Mouse (Mus musculus) lung, embryonic 16.5 days (tissue): ENCODE results near the gene Prss33. TPM values are rescaled to one million over a fixed set of nuclear protein-coding genes. Genes with fewer than 3 reads are reported as not detected.

Source experiments
- ATAC-seq: fragments of 200-750 bp; cut with Nextera tagmentation; 2 replicates; pipeline ENCODE4 v1.8.0; 2017; ENCODE audit warnings: low read depth, mild to moderate bottlenecking, moderate library complexity
- H3K27ac ChIP-seq: fragments of 300-500 bp; sonication (generic); 2 replicates; pipeline ENCODE4 v1.5.1; 2014; ENCODE audit warnings: mild to moderate bottlenecking, control low read depth, low read length
- H3K27me3 ChIP-seq: fragments of 300-500 bp; sonication (generic); 2 replicates; pipeline ENCODE4 v1.6.1; 2014; ENCODE audit warnings: low read depth, low read length, mixed read lengths; ENCODE audit not compliant: control insufficient read depth, insufficient read depth
- H3K36me3 ChIP-seq: fragments of 300-500 bp; sonication (generic); 2 replicates; pipeline ENCODE4 v1.6.1; 2014; ENCODE audit warnings: low read length; ENCODE audit not compliant: control insufficient read depth, insufficient read depth
- H3K4me1 ChIP-seq: fragments of 300-500 bp; sonication (generic); replicated peaks from 2 replicates; pipeline ENCODE4 v1.6.1; 2014; ENCODE audit warnings: low read length, mixed read lengths; ENCODE audit not compliant: control insufficient read depth, insufficient read depth
- H3K4me2 ChIP-seq: fragments of 300-500 bp; sonication (generic); 2 replicates; pipeline ENCODE4 v1.6.1; 2014; ENCODE audit warnings: low read depth, low read length, control low read depth
- H3K4me3 ChIP-seq: fragments of 300-500 bp; sonication (generic); 2 replicates; pipeline ENCODE4 v1.5.1; 2014; ENCODE audit warnings: mild to moderate bottlenecking, low read length, control low read depth
- H3K9ac ChIP-seq: fragments of 300-500 bp; sonication (generic); 2 replicates; pipeline ENCODE4 v1.6.1; 2014; ENCODE audit warnings: low read length, control low read depth
- H3K9me3 ChIP-seq: fragments of 300-500 bp; sonication (generic); 2 replicates; pipeline ENCODE4 v1.6.1; 2016; ENCODE audit warnings: low read length; ENCODE audit not compliant: control insufficient read depth
- WGBS: fragments of 180-500 bp; shearing (Covaris S2); extraction: QIAGEN DNeasy Blood & Tissue Kit; methylation state at CpG from one replicate; pipeline ENCODE4 v1.1.7; 2014; 5-methylcytosine and 5-hydroxymethylcytosine counted together
- polyA plus RNA-seq: library from polyadenylated mRNA; unstranded; fragments of >200 nt; fragmentation: Nextera tagmentation; extraction: Ambion mirVana; gene quantifications from 2 replicates; pipeline ENCODE4 v1.2.1, GENCODE M21; 2015

The Prss33 gene
- polyA plus RNA-seq, 1 experiment from 2014 or later: not detected

- ATAC-seq: no peak
- Histone ChIP-seq H3K9me3 (peaks cover 14% of the 10 kb centered on the region), H3K4me2 (no peak overlapping the region), H3K27ac (no peak overlapping the region), H3K36me3 (peaks cover 89% of the 10 kb centered on the region), H3K4me1 (no peaks in the 10 kb centered on the region), H3K4me3 (no peak overlapping the region), H3K9ac (no peak overlapping the region), H3K27me3 (no peaks in the 10 kb centered on the region)
- 96% methylated on average over 16 of the region's 16 CpGs for WGBS
Observed at GRCm38 (mm10) chr17:23815641-23816040, 20.2 kb downstream of the Prss33 start.

- Histone ChIP-seq H3K27me3 (no peaks in the 10 kb centered on the region), H3K27ac (no peak overlapping the region), H3K9ac (no peak overlapping the region), H3K4me1 (peaks cover 23% of the 10 kb centered on the region), H3K9me3 (no peaks in the 10 kb centered on the region), H3K4me3 (no peak overlapping the region), H3K4me2 (no peak overlapping the region), H3K36me3 (peaks cover 39% of the 10 kb centered on the region)
- no peak for ATAC-seq
- 87% methylated on average over 3 of the region's 3 CpGs for WGBS
Observed at GRCm38 (mm10) chr17:23807918-23808317, 27.9 kb downstream of the Prss33 start.

- WGBS: 61% methylated on average over 25 of the region's 25 CpGs
- H3K4me1 ChIP-seq: peaks cover 23% of the 10 kb centered on the region
- ATAC-seq: no peak
- H3K4me2 ChIP-seq: peak overlapping the region; percentile 38
- no peaks in the 10 kb centered on the region for H3K9me3 ChIP-seq
- no peak overlapping the region for H3K27ac ChIP-seq
- peak overlapping the region; percentile 24 for H3K4me3 ChIP-seq
- H3K27me3 ChIP-seq: no peaks in the 10 kb centered on the region
- peaks cover 31% of the 10 kb centered on the region for H3K36me3 ChIP-seq
- H3K9ac ChIP-seq: no peak overlapping the region
Observed at GRCm38 (mm10) chr17:23806867-23807266, 29.0 kb downstream of the Prss33 start.

GRCm38 (mm10) chr17:23804426-23805085 is 31.3 kb downstream of the Prss33 start:
- under 1% methylated on average over 8 of the region's 8 CpGs for WGBS
- Histone ChIP-seq H3K36me3 (peaks cover 17% of the 10 kb centered on the region), H3K9me3 (no peaks in the 10 kb centered on the region), H3K4me3 (peak overlapping the region; percentile 94), H3K4me1 (peaks cover 23% of the 10 kb centered on the region), H3K4me2 (peak overlapping the region; percentile 88), H3K27ac (peak overlapping the region; percentile 95), H3K27me3 (no peaks in the 10 kb centered on the region), H3K9ac (peak overlapping the region; percentile 97)
- no peak for ATAC-seq

- Histone ChIP-seq H3K27ac (peak overlapping the region; percentile 95), H3K4me1 (peaks cover 23% of the 10 kb centered on the region), H3K27me3 (no peaks in the 10 kb centered on the region), H3K4me2 (peak overlapping the region; percentile 88), H3K36me3 (peaks cover 7% of the 10 kb centered on the region), H3K9ac (peak overlapping the region; percentile 97), H3K9me3 (no peaks in the 10 kb centered on the region), H3K4me3 (peak overlapping the region; percentile 94)
- peak; percentile 71 for ATAC-seq
- under 1% methylated on average over 53 of the region's 83 CpGs for WGBS
Observed at GRCm38 (mm10) chr17:23803366-23804041, 32.4 kb downstream of the Prss33 start.

- peak overlapping the region; percentile 95 for H3K27ac ChIP-seq
- H3K4me2 ChIP-seq: peak overlapping the region; percentile 61
- H3K4me1 ChIP-seq: peaks cover 23% of the 10 kb centered on the region
- no peaks in the 10 kb centered on the region for H3K9me3 ChIP-seq
- WGBS: under 1% methylated on average over 56 of the region's 60 CpGs
- H3K4me3 ChIP-seq: peak overlapping the region; percentile 94
- peaks cover under 1% of the 10 kb centered on the region; the same call in 1 of the 2 replicates for H3K36me3 ChIP-seq
- H3K9ac ChIP-seq: peak overlapping the region; percentile 97
- no peaks in the 10 kb centered on the region for H3K27me3 ChIP-seq
- ATAC-seq: peak; percentile 99
Observed at GRCm38 (mm10) chr17:23802746-23803365, 33.0 kb downstream of the Prss33 start.

- H3K4me3 ChIP-seq: no peak overlapping the region
- no peak for ATAC-seq
- WGBS: 93% methylated on average over 10 of the region's 10 CpGs
Observed at GRCm38 (mm10) chr17:23801627-23802026, 34.2 kb downstream of the Prss33 start.

GRCm38 (mm10) chr17:23797316-23797715 is 38.5 kb downstream of the Prss33 start:
- Histone ChIP-seq H3K4me3 (no peak overlapping the region), H3K9me3 (no peaks in the 10 kb centered on the region), H3K4me2 (no peak overlapping the region), H3K36me3 (no peaks in the 10 kb centered on the region), H3K27ac (no peak overlapping the region), H3K9ac (no peak overlapping the region), H3K4me1 (no peaks in the 10 kb centered on the region), H3K27me3 (no peaks in the 10 kb centered on the region)
- ATAC-seq: no peak
- WGBS: 69% methylated on average over 7 of the region's 7 CpGs

More at GRCm38 (mm10) chr17:23801627-23802026, 34.2 kb downstream of the Prss33 start:
- Histone ChIP-seq H3K36me3 (no peaks in the 10 kb centered on the region), H3K9ac (no peak overlapping the region), H3K4me2 (no peak overlapping the region), H3K4me1 (peaks cover 18% of the 10 kb centered on the region), H3K27ac (no peak overlapping the region), H3K9me3 (no peaks in the 10 kb centered on the region), H3K27me3 (no peaks in the 10 kb centered on the region)

- no peak overlapping the region for H3K9ac ChIP-seq
- no peaks in the 10 kb centered on the region for H3K36me3 ChIP-seq
- WGBS: 86% methylated on average over 8 of the region's 8 CpGs
- H3K9me3 ChIP-seq: no peaks in the 10 kb centered on the region
- ATAC-seq: no peak
- H3K4me1 ChIP-seq: peaks cover 6% of the 10 kb centered on the region
- no peaks in the 10 kb centered on the region for H3K27me3 ChIP-seq
- H3K4me3 ChIP-seq: no peak overlapping the region
- no peak overlapping the region for H3K27ac ChIP-seq
- H3K4me2 ChIP-seq: no peak overlapping the region
Observed at GRCm38 (mm10) chr17:23795323-23795722, 40.5 kb downstream of the Prss33 start.
